Mouse (Mus musculus) heart, embryonic 11.5 days (tissue): ENCODE data around the gene Slc6a4. TPM values are rescaled to one million over a fixed set of nuclear protein-coding genes. Genes with fewer than 3 reads are reported as not detected.

Experiments used
- ATAC-seq: fragments of 200-750 bp; cut with Nextera tagmentation; replicated peaks from 2 replicates; pipeline ENCODE4 v1.8.0; 2017; ENCODE audit warnings: moderate library complexity; ENCODE audit not compliant: insufficient number of reproducible peaks, low FRiP score, low TSS enrichment
- H3K27ac ChIP-seq: fragments of 300-500 bp; sonication (generic); 2 replicates; pipeline ENCODE4 v1.5.1; 2014; ENCODE audit warnings: mild to moderate bottlenecking, low read depth, low read length
- H3K27me3 ChIP-seq: fragments of 300-500 bp; sonication (generic); 2 replicates; pipeline ENCODE4 v1.6.1; 2014; ENCODE audit warnings: mild to moderate bottlenecking, low read length, mixed read lengths; ENCODE audit not compliant: control insufficient read depth, insufficient read depth
- H3K36me3 ChIP-seq: fragments of 300-500 bp; sonication (generic); 2 replicates; pipeline ENCODE4 v1.6.1; 2014; ENCODE audit warnings: mild to moderate bottlenecking, low read length, moderate library complexity, mixed read lengths; ENCODE audit not compliant: control insufficient read depth, insufficient read depth
- H3K4me1 ChIP-seq: fragments of 300-500 bp; sonication (generic); 2 replicates; pipeline ENCODE4 v1.6.1; 2014; ENCODE audit warnings: low read length; ENCODE audit not compliant: control insufficient read depth, insufficient read depth
- H3K4me2 ChIP-seq: fragments of 300-500 bp; sonication (generic); 2 replicates; pipeline ENCODE4 v1.6.1; 2014; ENCODE audit warnings: mild to moderate bottlenecking, moderate library complexity
- H3K4me3 ChIP-seq: fragments of 300-500 bp; sonication (generic); 2 replicates; pipeline ENCODE4 v1.5.1; 2014; ENCODE audit warnings: low read depth, low read length
- H3K9ac ChIP-seq: fragments of 300-500 bp; sonication (generic); 2 replicates; pipeline ENCODE4 v1.6.1; 2014; ENCODE audit warnings: mild to moderate bottlenecking, low read depth, low read length, moderate library complexity
- H3K9me3 ChIP-seq: fragments of 300-500 bp; sonication (generic); replicated peaks from 2 replicates; pipeline ENCODE4 v1.6.1; 2016; ENCODE audit warnings: low read length; ENCODE audit not compliant: control insufficient read depth
- WGBS: fragments of 180-500 bp; shearing (Covaris S2); extraction: QIAGEN DNeasy Blood & Tissue Kit; methylation state at CpG from one replicate; pipeline ENCODE4 v1.1.7; 2014; ENCODE audit not compliant: insufficient replicate concordance; 5-methylcytosine and 5-hydroxymethylcytosine counted together
- microRNA counts: library from miRNA; unstranded; fragments of <30 nt; microRNA quantifications from one replicate; lab custom pipeline; 2015
- microRNA-seq: library from miRNA; unstranded; fragments of <30 nt; microRNA quantifications from one replicate; pipeline ENCODE4, GENCODE M21; 2016; ENCODE audit warnings: borderline number of aligned reads
- polyA plus RNA-seq: library from polyadenylated mRNA; unstranded; fragments of >200 nt; fragmentation: Nextera tagmentation; extraction: Ambion mirVana; gene quantifications from 2 replicates; pipeline ENCODE4 v1.2.1, GENCODE M21; 2014

Gene Slc6a4
- polyA plus RNA-seq, 1 experiment from 2014 or later: 1.5 TPM

- H3K9ac ChIP-seq: peak overlapping the region; percentile 92
- H3K36me3 ChIP-seq: peaks cover 2% of the 10 kb centered on the region; the same call in 1 of the 2 replicates
- H3K27me3 ChIP-seq: peaks cover 10% of the 10 kb centered on the region
- H3K4me1 ChIP-seq: no peaks in the 10 kb centered on the region
- WGBS: 3% methylated on average over 16 of the region's 16 CpGs
- peak overlapping the region; percentile 94 for H3K4me3 ChIP-seq
- H3K27ac ChIP-seq: peak overlapping the region; percentile 89
- peak overlapping the region; percentile 91 for H3K4me2 ChIP-seq
- no peaks in the 10 kb centered on the region for H3K9me3 ChIP-seq
- ATAC-seq: 0 out of 2 replicates have a peak, but pooled peaks have one; percentile 18
These were observed 79.4 kb downstream of the Slc6a4 start for GRCm38 (mm10) chr11:77077792-77078191.

GRCm38 (mm10) chr11:77078273-77079134 lies 80.1 kb downstream of the Slc6a4 start, which contains the start of gene Nsrp1:
Nsrp1 (minus strand) TSS chr11:77078435.
- ATAC-seq: peak; percentile 93
- peak within 1 kb of the TSS; percentile 91 for H3K4me2 ChIP-seq
- peak within 1 kb of the TSS; percentile 92 for H3K9ac ChIP-seq
- H3K4me3 ChIP-seq: peak within 1 kb of the TSS; percentile 94
- H3K4me1 ChIP-seq: no peaks in the 10 kb centered on the region
- H3K36me3 ChIP-seq: no peaks in the 10 kb centered on the region; the same call in 1 of the 2 replicates
- 4% methylated on average over 48 of the region's 48 CpGs for WGBS
- H3K9me3 ChIP-seq: no peaks in the 10 kb centered on the region
- H3K27ac ChIP-seq: peak within 1 kb of the TSS; percentile 89
- H3K27me3 ChIP-seq: peaks cover 10% of the 10 kb centered on the region

DNA sequence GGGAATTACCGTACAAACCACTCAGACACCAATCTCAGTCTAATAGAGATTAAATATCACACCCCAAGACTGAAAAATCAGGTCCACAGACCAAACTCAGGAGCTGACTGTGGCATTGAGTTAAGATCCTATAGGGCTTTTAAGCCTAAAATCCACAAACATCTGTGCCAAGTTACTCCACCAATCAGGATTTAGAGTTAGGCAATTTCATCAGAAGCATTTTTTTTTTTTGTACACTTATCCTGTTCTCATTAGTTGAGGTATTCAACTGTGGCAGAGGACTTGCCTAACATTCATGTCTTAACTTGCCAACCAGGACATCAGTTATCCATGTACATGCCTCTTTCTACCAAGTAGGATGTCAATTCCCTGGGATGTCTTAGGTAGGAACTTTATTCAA lies 81.0 kb downstream of the Slc6a4 start:
- Histone ChIP-seq H3K4me3 (no peak overlapping the region), H3K4me1 (no peaks in the 10 kb centered on the region), H3K36me3 (no peaks in the 10 kb centered on the region), H3K4me2 (no peak overlapping the region), H3K9me3 (no peaks in the 10 kb centered on the region), H3K27ac (no peak overlapping the region), H3K27me3 (peaks cover 10% of the 10 kb centered on the region), H3K9ac (no peak overlapping the region)
- WGBS: 92% methylated on average over 1 of the region's 1 CpGs
- ATAC-seq: no peak

MicroRNA genes within 50 kb of the gene (microRNA counts, 519-probe panel; counts per million panel counts)
- 4,854 counts per million, percentile 46 among the panel's probes with 10 or more counts for microRNA mmu-miR-423-3p (lab: Ali Mortazavi, UCI)
- microRNA mmu-miR-423-5p (lab: Ali Mortazavi, UCI): 4,940 counts per million, percentile 50 among the panel's probes with 10 or more counts

Small RNA genes within 50 kb of the gene (microRNA-seq; reads per million reads assigned to microRNA genes)
- 3,468 reads per million, percentile 91 among the genes with 10 or more reads in this experiment for gene Mir423

Other genes starting within 250 kb of the Slc6a4 start
- gene Gosr1, start 235.0 kb upstream of the Slc6a4 start, polyA plus RNA-seq: 23.6 and 26.5 TPM in 2 replicates
- gene Cpd, start 151.6 kb upstream of the Slc6a4 start, polyA plus RNA-seq: 19.9 and 20.8 TPM in 2 replicates
- gene Tmigd1, start 96.4 kb upstream of the Slc6a4 start, polyA plus RNA-seq: 0.23 TPM in 1 of 2 replicates, not detected in the other
- gene Blmh, start 73.8 kb upstream of the Slc6a4 start, polyA plus RNA-seq: 89.0 and 111 TPM in 2 replicates
- 52.6 and 52.9 TPM in 2 replicates for gene Nsrp1, start 79.8 kb downstream of the Slc6a4 start, polyA plus RNA-seq
- 0.42 and 0.52 TPM in 2 replicates for gene Efcab5, start 190.4 kb downstream of the Slc6a4 start, polyA plus RNA-seq
- gene Ssh2, start 217.7 kb downstream of the Slc6a4 start, polyA plus RNA-seq: 22.8 and 25.7 TPM in 2 replicates